Mouse (Mus musculus) erythroid progenitor cell, adult 5-6 weeks (primary cell): ENCODE data around the gene Map2k3. TPM values are rescaled to one million over a fixed set of nuclear protein-coding genes. Genes with fewer than 3 reads are reported as not detected.
A peak's percentile ranks its signal among the peaks of the same experiment; 100 is the strongest.

Experiments
- ATAC-seq: replicated peaks from 2 replicates; pipeline ENCODE4 v1.8.0; 2016; ENCODE audit warnings: moderate number of reproducible peaks, mild to moderate bottlenecking, moderate TSS enrichment, inconsistent platforms; ENCODE audit not compliant: poor library complexity, low FRiP score, severe bottlenecking
- total RNA-seq, 2 experiments: library from RNA; stranded (forward) in 1 of 2; stranded (reverse) in 1 of 2; fragments of 150-400 nt in 1 of 2; fragments of 186-747, 209-891 nt in 1 of 2; gene quantifications; 2 replicates each; pipeline versions ENCODE4 v1.2.3 to v1.2.4; 2015 to 2017; ENCODE audit warnings: low replicate concordance in 2 of 2

The Map2k3 gene
- total RNA-seq, 2 experiments from 2014 or later: 93.2 to 105 TPM

DNA sequence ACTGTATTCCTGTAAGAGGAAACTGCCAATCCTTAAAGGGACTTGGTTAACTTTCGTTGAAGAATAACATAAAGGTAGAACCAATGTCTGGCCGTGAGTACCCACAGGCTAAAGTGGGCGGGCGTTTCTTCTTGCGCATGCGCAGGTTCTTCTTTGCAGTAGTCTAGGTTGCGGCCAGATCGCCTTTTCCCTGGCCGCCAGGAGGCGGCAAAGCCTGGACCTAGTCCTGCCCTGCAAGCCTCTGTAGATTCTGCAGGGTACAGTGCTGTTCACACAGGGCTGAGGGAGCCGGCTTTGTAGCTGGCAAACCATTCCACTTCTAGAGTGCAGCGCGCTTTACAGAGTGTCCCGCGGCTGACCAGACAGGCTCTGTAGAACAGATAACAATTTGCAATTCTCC is 22.0 kb downstream of the Map2k3 start:
- ATAC-seq: peak; percentile 66

- no peak for ATAC-seq
Observed at GRCm38 (mm10) chr11:60954255-60955104, 22.6 kb downstream of the Map2k3 start.

GRCm38 (mm10) chr11:60955621-60956383 is 24.0 kb downstream of the Map2k3 start:
- no peak for ATAC-seq

GRCm38 (mm10) chr11:60958948-60959347 is 27.1 kb downstream of the Map2k3 start:
- no peak for ATAC-seq

- no peak for ATAC-seq
Observed at GRCm38 (mm10) chr11:60961176-60961575, 29.3 kb downstream of the Map2k3 start.

DNA sequence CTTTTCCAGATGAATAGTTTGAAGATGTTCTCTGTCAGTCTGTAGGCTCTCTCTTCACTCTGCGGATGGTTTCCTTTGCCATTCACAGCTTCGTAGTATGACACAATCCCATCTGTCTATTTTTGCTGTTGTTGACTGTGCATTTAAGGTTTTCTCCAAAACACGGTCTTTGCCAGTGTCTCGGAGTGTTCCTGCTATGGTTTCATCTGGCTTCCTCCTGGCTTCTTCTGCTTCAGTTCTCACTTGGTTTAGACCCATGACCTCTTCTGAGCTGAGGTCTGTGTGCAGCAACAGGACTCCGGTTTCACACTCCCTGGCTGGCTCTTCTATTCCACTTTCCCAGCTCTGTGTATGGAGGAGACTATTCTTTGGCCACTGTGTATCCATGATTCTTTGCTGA is 30.9 kb downstream of the Map2k3 start:
- no peak for ATAC-seq

GRCm38 (mm10) chr11:60966974-60967373 is 35.1 kb downstream of the Map2k3 start:
- no peak for ATAC-seq

DNA sequence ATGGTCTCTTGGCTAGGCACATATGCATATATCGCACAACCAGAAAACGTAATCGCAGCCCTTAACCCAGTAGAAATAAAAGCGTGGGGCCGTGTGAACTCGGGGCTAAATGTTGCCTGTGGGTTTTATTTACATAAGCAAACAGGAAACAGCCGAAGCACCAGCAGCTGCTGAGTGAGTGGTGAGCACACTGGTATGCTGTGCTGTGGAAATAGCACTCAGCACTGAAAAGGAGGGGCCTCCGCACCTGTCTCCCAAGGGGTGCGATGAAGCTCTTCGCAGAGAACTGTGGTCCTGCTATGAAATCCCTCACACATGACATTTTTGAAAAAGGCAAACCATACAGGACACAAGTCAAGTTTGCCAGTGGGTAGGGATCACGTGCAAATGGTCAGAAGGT is 43.3 kb downstream of the Map2k3 start:
- ATAC-seq: no peak

DNA sequence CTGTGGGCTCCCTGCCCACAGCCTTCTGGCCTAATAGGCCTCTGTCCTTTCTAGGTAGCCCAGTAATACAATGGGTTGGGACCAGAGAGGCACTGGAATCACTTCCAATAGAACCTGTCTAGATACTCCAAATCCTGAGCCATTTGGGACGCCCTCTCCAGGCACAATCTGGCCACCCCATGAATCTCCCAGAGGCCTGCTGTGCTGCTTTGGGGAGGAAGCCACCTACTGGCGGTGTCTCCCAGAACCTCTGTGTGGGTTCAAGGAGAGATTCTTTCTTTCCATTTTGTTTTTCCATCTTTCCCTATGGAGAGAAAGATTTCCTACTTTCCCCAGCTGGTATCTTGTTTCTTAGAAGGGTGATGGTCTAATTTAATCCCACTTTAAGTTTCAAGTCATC is 44.4 kb downstream of the Map2k3 start:
- no peak for ATAC-seq

DNA sequence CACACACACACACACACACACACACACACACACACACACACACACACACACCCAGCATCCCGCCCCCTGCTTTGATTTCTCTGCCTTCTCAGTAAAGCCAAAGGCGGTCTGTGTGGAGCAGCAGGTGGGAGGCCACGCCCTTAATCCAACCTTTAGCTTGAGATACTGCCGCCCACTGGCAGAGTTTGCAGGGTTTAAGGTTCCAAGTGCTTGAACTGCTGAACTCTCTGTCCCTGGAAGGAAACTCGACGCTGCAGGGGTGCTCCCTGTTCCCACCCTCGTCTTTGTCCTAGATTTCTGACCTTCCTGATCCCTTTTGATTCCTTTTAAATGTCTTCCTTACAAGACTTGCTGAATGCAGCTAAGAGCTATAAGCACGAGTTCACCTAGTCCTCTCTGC is 44.9 kb downstream of the Map2k3 start:
- ATAC-seq: no peak

DNA sequence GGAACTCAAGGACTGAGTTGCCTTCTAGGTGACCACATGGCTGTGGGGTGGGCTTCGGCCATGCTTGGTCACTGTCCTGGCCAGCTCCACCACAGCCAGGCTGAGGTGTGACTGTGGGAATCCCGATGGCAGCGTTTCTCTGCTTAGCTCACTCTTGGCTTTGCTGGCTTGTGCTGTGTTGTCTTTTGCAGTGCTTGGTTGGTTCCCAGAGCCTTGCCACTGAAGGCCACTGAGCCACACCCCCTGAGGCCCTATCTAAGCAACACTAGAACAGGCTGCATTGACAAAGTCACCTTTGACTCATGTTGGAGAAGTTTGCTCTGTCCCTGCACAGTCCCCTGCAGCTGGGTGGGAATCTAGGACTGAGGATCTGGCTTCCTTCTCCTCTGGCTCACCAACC is 45.3 kb downstream of the Map2k3 start:
- ATAC-seq: no peak; the same call in 1 of the 2 replicates

DNA sequence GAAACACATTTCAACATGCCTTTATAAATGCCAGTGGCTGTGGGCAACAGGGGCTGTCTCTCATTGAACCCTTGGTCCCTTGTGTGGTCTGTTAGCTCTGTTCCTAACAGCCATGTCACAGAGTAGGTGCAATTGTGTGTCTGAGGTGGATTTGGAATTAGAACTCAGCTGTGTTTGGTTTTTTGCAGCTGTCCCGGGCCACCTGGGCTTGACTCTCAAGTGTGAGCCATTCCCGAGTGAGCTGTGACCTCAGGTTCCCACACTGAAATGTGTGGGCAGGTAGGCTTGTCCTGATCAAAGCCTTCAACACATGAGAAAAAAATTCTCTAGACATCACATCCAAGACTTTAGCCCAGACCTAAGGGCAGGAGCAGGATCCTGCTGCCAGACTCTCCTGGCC is 46.8 kb downstream of the Map2k3 start:
- no peak for ATAC-seq

GRCm38 (mm10) chr11:60979788-60980187 is 48.0 kb downstream of the Map2k3 start:
- no peak for ATAC-seq

- no peak for ATAC-seq
Observed at GRCm38 (mm10) chr11:60981693-60982486, 50.1 kb downstream of the Map2k3 start.

GRCm38 (mm10) chr11:60984912-60985558 is 53.2 kb downstream of the Map2k3 start:
- ATAC-seq: no peak

- no peak for ATAC-seq
Observed at GRCm38 (mm10) chr11:60990428-60990827, 58.6 kb downstream of the Map2k3 start.
